Comparison of ENCODE assay signal across 9 mouse cellular contexts in genomic region chr4:116878491-116878890, GRCm38 (mm10). TPM values are rescaled to one million over a fixed set of nuclear protein-coding genes. Genes with fewer than 3 reads are reported as not detected.
A peak's percentile ranks its signal among the peaks of the same experiment; 100 is the strongest.
DNase-seq lines count a peak whose midpoint lies in the region; ATAC-seq lines count a peak whose summit lies in the region.
"Had no signal": no experiment of that assay in that cellular context is flagged by ENCODE, and none has a peak within 500 bp of the region (broad histone marks: within the 10 kb centered on the region; RNA-seq: fewer than 3 reads in every experiment).

No protein-coding gene starts in this region.

- H3K36me3 ChIP-seq in megakaryocyte, embryonic 14.5 days (replicated peaks; ENCODE audit: low read length) = no peaks in the 10 kb centered on the region
- H3K36me3 ChIP-seq in hindbrain, embryonic 11.5 days (ENCODE audit: control insufficient read depth, insufficient read depth, low read length) = no peaks in the 10 kb centered on the region
- no peaks in the 10 kb centered on the region for H3K36me3 ChIP-seq in midbrain, embryonic 15.5 days (replicated peaks)

- H3K27ac ChIP-seq in hindbrain, embryonic 11.5 days (ENCODE audit: low read depth, low read length) = peak overlapping the region; percentile 99
- H3K27ac ChIP-seq in midbrain, embryonic 15.5 days = peak overlapping the region; percentile 100
- H3K27ac ChIP-seq: liver, embryonic 14.5 days had no signal

- peak overlapping the region; percentile 94 for H3K4me3 ChIP-seq in megakaryocyte, embryonic 14.5 days (replicated peaks)
- H3K4me3 ChIP-seq in hindbrain, embryonic 11.5 days (ENCODE audit: low read depth, low read length) = peak overlapping the region; percentile 91
- peak overlapping the region; percentile 99 for H3K4me3 ChIP-seq in midbrain, embryonic 15.5 days

- 6% methylated on average over 11 of the region's 11 CpGs for WGBS in hindbrain, embryonic 11.5 days
- WGBS in midbrain, embryonic 15.5 days = under 1% methylated on average over 11 of the region's 11 CpGs

- H3K9me3 ChIP-seq in megakaryocyte, embryonic 14.5 days = no peaks in the 10 kb centered on the region
- no peaks in the 10 kb centered on the region for H3K9me3 ChIP-seq in hindbrain, embryonic 11.5 days (ENCODE audit: control insufficient read depth, low read length)
- no peaks in the 10 kb centered on the region for H3K9me3 ChIP-seq in midbrain, embryonic 15.5 days

- no peak for ATAC-seq in megakaryocyte, adult 5-6 weeks (ENCODE audit: poor library complexity, severe bottlenecking)
- ATAC-seq in hindbrain, embryonic 11.5 days (ENCODE audit: low FRiP score) = no peak
- no peak for ATAC-seq in midbrain, embryonic 15.5 days (replicated peaks)

- peaks cover 47% of the 10 kb centered on the region for H3K27me3 ChIP-seq in megakaryocyte, embryonic 14.5 days (replicated peaks)
- no peaks in the 10 kb centered on the region for H3K27me3 ChIP-seq in hindbrain, embryonic 11.5 days (ENCODE audit: control insufficient read depth, insufficient read depth, low read length)
- no peaks in the 10 kb centered on the region for H3K27me3 ChIP-seq in midbrain, embryonic 15.5 days (replicated peaks)

- peak overlapping the region; percentile 51 for H3K4me2 ChIP-seq in hindbrain, embryonic 11.5 days (replicated peaks; ENCODE audit: low read depth, low read length)
- peak overlapping the region; percentile 64 for H3K4me2 ChIP-seq in midbrain, embryonic 15.5 days

- DNase-seq in cerebellum, postnatal 25 days = peak; percentile 20 to 50
- DNase-seq in hindbrain, embryonic 11.5 days (ENCODE audit: low spot score) = peak; percentile 76
- peak; percentile 45 to 70 for DNase-seq in layer of hippocampus, postnatal 25 days (ENCODE audit: extremely low spot score in 1 of 2, low spot score in 1 of 2)
- no peak for DNase-seq in urinary bladder, postnatal 4 days (ENCODE audit: low spot score in 2 of 2)
- DNase-seq in urinary bladder, postnatal 14 days (ENCODE audit: low spot score) = no peak

- H3K4me1 ChIP-seq in megakaryocyte, embryonic 14.5 days = peaks cover 21% of the 10 kb centered on the region
- no peaks in the 10 kb centered on the region for H3K4me1 ChIP-seq in hindbrain, embryonic 11.5 days (replicated peaks; ENCODE audit: control insufficient read depth, insufficient read depth, low read length)
- peaks cover 8% of the 10 kb centered on the region for H3K4me1 ChIP-seq in midbrain, embryonic 15.5 days

- H3K9ac ChIP-seq in hindbrain, embryonic 11.5 days (ENCODE audit: low read depth, low read length) = peak overlapping the region; percentile 97
- peak overlapping the region; percentile 98 for H3K9ac ChIP-seq in midbrain, embryonic 15.5 days
- H3K9ac ChIP-seq: liver, embryonic 14.5 days had no signal

RNA-seq across cellular contexts. Expression of gene Zswim5, which starts 1.3 kb away (rescaled TPM):
- polyA plus RNA-seq in megakaryocyte, embryonic 14.5 days (2012; ENCODE audit: insufficient read depth, low replicate concordance) = 0.29 and 0.63 TPM in 2 replicates
- 0.02 and 0.16 TPM in 2 replicates for total RNA-seq in megakaryocyte, adult 5-6 weeks (2015)
- not detected in 2 replicates for total RNA-seq in megakaryocyte, adult 5-6 weeks (2017)
- 9.8 and 10.4 TPM in 2 replicates for polyA plus RNA-seq in hindbrain, embryonic 11.5 days (2014; fragmentation: Nextera tagmentation; extraction: Ambion mirVana)
- 10 to 100 TPM; 17.1 to 17.9 TPM for total RNA-seq in layer of hippocampus, postnatal 25 days (2021)
- polyA plus RNA-seq in midbrain, embryonic 15.5 days (2015; fragmentation: Nextera tagmentation; extraction: Ambion mirVana) = 6.7 and 6.8 TPM in 2 replicates

RNA-seq across cellular contexts. Expression of gene Hpdl, which starts 57.0 kb away (rescaled TPM):
- polyA plus RNA-seq in megakaryocyte, embryonic 14.5 days (2012; ENCODE audit: insufficient read depth, low replicate concordance) = 0.54 and 0.94 TPM in 2 replicates
- total RNA-seq in megakaryocyte, adult 5-6 weeks (2015) = not detected in 2 replicates
- not detected in 2 replicates for total RNA-seq in megakaryocyte, adult 5-6 weeks (2017)
- 0.63 and 1.0 TPM in 2 replicates for polyA plus RNA-seq in hindbrain, embryonic 11.5 days (2014; fragmentation: Nextera tagmentation; extraction: Ambion mirVana)
- 1 to 10 TPM; 4.8 to 5.0 TPM for total RNA-seq in layer of hippocampus, postnatal 25 days (2021)
- 0.59 and 0.92 TPM in 2 replicates for polyA plus RNA-seq in midbrain, embryonic 15.5 days (2015; fragmentation: Nextera tagmentation; extraction: Ambion mirVana)

Comparison
In these comparisons a context has a peak if more than half of its experiments do, and no peak if none do; other contexts are left out.
1. DNase-seq: peak in cerebellum, postnatal 25 days (2 of 2), hindbrain, embryonic 11.5 days (single experiment) and layer of hippocampus, postnatal 25 days (2 of 2); none in urinary bladder, postnatal 4 days (0 of 2) and urinary bladder, postnatal 14 days (single experiment).
2. Peak in every context shown above with its lines, with median percentiles within 50 percentile points of each other: H3K4me3 ChIP-seq.